Mouse (Mus musculus) hindbrain, embryonic 10.5 days (tissue): ENCODE results near the gene Hist2h2ab. TPM values are rescaled to one million over a fixed set of nuclear protein-coding genes. Genes with fewer than 3 reads are reported as not detected.
"Not testable (repeated sequence)": the region's sequence is repeated elsewhere in the genome, so short reads cannot be mapped to it uniquely, and the experiment has no call there.

Source experiments
- DNase-seq: peaks from one replicate; pipeline ENCODE4 v3.0.0-alpha.2; 2017; ENCODE audit warnings: low spot score
- H3K27ac ChIP-seq: fragments of 300-500 bp; sonication (generic); 2 replicates; pipeline ENCODE4 v1.5.1; 2016; ENCODE audit warnings: mild to moderate bottlenecking, moderate library complexity
- H3K27me3 ChIP-seq: fragments of 300-500 bp; sonication (generic); 2 replicates; pipeline ENCODE4 v1.6.1; 2016; ENCODE audit warnings: mild to moderate bottlenecking; ENCODE audit not compliant: poor library complexity, insufficient read depth, severe bottlenecking
- H3K36me3 ChIP-seq: fragments of 300-500 bp; sonication (generic); 2 replicates; pipeline ENCODE4 v1.6.1; 2016; ENCODE audit warnings: mild to moderate bottlenecking, moderate library complexity
- H3K4me1 ChIP-seq: fragments of 300-500 bp; sonication (generic); replicated peaks from 2 replicates; pipeline ENCODE4 v1.6.1; 2016; ENCODE audit warnings: mild to moderate bottlenecking
- H3K4me3 ChIP-seq: fragments of 300-500 bp; sonication (generic); 2 replicates; pipeline ENCODE4 v1.5.1; 2016; ENCODE audit warnings: mild to moderate bottlenecking, moderate library complexity
- H3K9me3 ChIP-seq: fragments of 300-500 bp; sonication (generic); 2 replicates; pipeline ENCODE4 v1.6.1; 2016; ENCODE audit warnings: mild to moderate bottlenecking, moderate library complexity
- WGBS: fragments of 180-500 bp; shearing (Covaris S2); methylation state at CpG from one replicate; pipeline ENCODE4 v1.1.7; 2016; 5-methylcytosine and 5-hydroxymethylcytosine counted together
- polyA plus RNA-seq: library from polyadenylated mRNA; unstranded; fragments of >200 nt; fragmentation: Nextera tagmentation; extraction: Ambion mirVana; gene quantifications from 2 replicates; pipeline ENCODE4 v1.2.1, GENCODE M21; 2016

Hist2h2ab gene
- polyA plus RNA-seq = not detected in 2 replicates

GRCm38 (mm10) chr3:96219661-96220130, at the start of gene Hist2h2ab, which contains the start of gene Bola1:
Hist2h2ab (plus strand) TSS chr3:96219865.
Bola1 (minus strand) TSS chr3:96219709.
- H3K9me3 ChIP-seq = no peaks in the 10 kb centered on the region
- DNase-seq = peak; percentile 75
- under 1% methylated on average over 37 of the region's 37 CpGs for WGBS
- peaks cover 55% of the 10 kb centered on the region for H3K4me1 ChIP-seq
- peak within 1 kb of the TSS; percentile 97 for H3K27ac ChIP-seq
- H3K27me3 ChIP-seq = peaks cover 4% of the 10 kb centered on the region; the same call in 1 of the 2 replicates
- H3K36me3 ChIP-seq = no peaks in the 10 kb centered on the region
- H3K4me3 ChIP-seq = peak within 1 kb of the TSS; percentile 68

- 0 out of 2 replicates have a peak overlapping the region, but pooled peaks have one; percentile 95 for H3K27ac ChIP-seq
- H3K4me3 ChIP-seq = peak overlapping the region; percentile 94; the same call in 1 of the 2 replicates
- no peaks in the 10 kb centered on the region for H3K27me3 ChIP-seq
- peaks cover 39% of the 10 kb centered on the region for H3K4me1 ChIP-seq
- no peak for DNase-seq
- no peaks in the 10 kb centered on the region for H3K9me3 ChIP-seq
- WGBS = 93% methylated on average over 4 of the region's 4 CpGs
- H3K36me3 ChIP-seq = peaks cover 39% of the 10 kb centered on the region
Measured at GRCm38 (mm10) chr3:96170276-96170675, 49.4 kb upstream of the Hist2h2ab start.

- H3K4me3 ChIP-seq = peak overlapping the region; percentile 94
- H3K4me1 ChIP-seq = peaks cover 39% of the 10 kb centered on the region
- no peaks in the 10 kb centered on the region for H3K9me3 ChIP-seq
- peak overlapping the region; percentile 95 for H3K27ac ChIP-seq
- H3K36me3 ChIP-seq = peaks cover 46% of the 10 kb centered on the region
- no peaks in the 10 kb centered on the region for H3K27me3 ChIP-seq
- 77% methylated on average over 10 of the region's 10 CpGs for WGBS
- DNase-seq = no peak
Measured at GRCm38 (mm10) chr3:96170976-96171545, 48.6 kb upstream of the Hist2h2ab start.

GRCm38 (mm10) chr3:96171583-96172196, 48.0 kb upstream of the Hist2h2ab start:
- Histone ChIP-seq H3K36me3 (peaks cover 52% of the 10 kb centered on the region), H3K27me3 (no peaks in the 10 kb centered on the region), H3K27ac (peak overlapping the region; percentile 95), H3K4me3 (peak overlapping the region; percentile 94), H3K4me1 (peaks cover 39% of the 10 kb centered on the region), H3K9me3 (no peaks in the 10 kb centered on the region)
- DNase-seq = no peak
- 25% methylated on average over 18 of the region's 18 CpGs for WGBS

GRCm38 (mm10) chr3:96172197-96173178, 47.2 kb upstream of the Hist2h2ab start, which contains the start of gene Sf3b4:
Sf3b4 (plus strand) TSS chr3:96172332.
- WGBS = under 1% methylated on average over 58 of the region's 58 CpGs
- Histone ChIP-seq H3K9me3 (no peaks in the 10 kb centered on the region), H3K27ac (peak within 1 kb of the TSS; percentile 95), H3K4me1 (peaks cover 39% of the 10 kb centered on the region), H3K4me3 (peak within 1 kb of the TSS; percentile 94), H3K27me3 (no peaks in the 10 kb centered on the region), H3K36me3 (peaks cover 59% of the 10 kb centered on the region)
- peak; percentile 98 for DNase-seq

- no peaks in the 10 kb centered on the region for H3K9me3 ChIP-seq
- 39% methylated on average over 7 of the region's 7 CpGs for WGBS
- no peaks in the 10 kb centered on the region for H3K27me3 ChIP-seq
- peaks cover 39% of the 10 kb centered on the region for H3K4me1 ChIP-seq
- H3K36me3 ChIP-seq = peaks cover 62% of the 10 kb centered on the region
- no peak for DNase-seq
- H3K4me3 ChIP-seq = peak overlapping the region; percentile 94
- peak overlapping the region; percentile 95 for H3K27ac ChIP-seq
Measured at GRCm38 (mm10) chr3:96173185-96173584, 46.5 kb upstream of the Hist2h2ab start.

- Histone ChIP-seq H3K4me3 (peak overlapping the region; percentile 29), H3K36me3 (peaks cover 64% of the 10 kb centered on the region), H3K4me1 (peaks cover 39% of the 10 kb centered on the region)
- H3K9me3 ChIP-seq, H3K27ac ChIP-seq, H3K27me3 ChIP-seq, DNase-seq: not testable (repeated sequence)
- WGBS = 81% methylated on average over 4 of the region's 4 CpGs
Measured at GRCm38 (mm10) chr3:96174042-96174441, 45.6 kb upstream of the Hist2h2ab start.

GRCm38 (mm10) chr3:96175251-96175650, 44.4 kb upstream of the Hist2h2ab start:
- WGBS = 98% methylated on average over 6 of the region's 6 CpGs
- no peaks in the 10 kb centered on the region for H3K9me3 ChIP-seq
- H3K4me3 ChIP-seq = no peak overlapping the region
- H3K27me3 ChIP-seq = no peaks in the 10 kb centered on the region
- no peak for DNase-seq
- peaks cover 37% of the 10 kb centered on the region for H3K4me1 ChIP-seq
- H3K27ac ChIP-seq = no peak overlapping the region
- peaks cover 59% of the 10 kb centered on the region for H3K36me3 ChIP-seq

GRCm38 (mm10) chr3:96178427-96178826, 41.2 kb upstream of the Hist2h2ab start:
- Histone ChIP-seq H3K4me3 (no peak overlapping the region), H3K36me3 (peaks cover 57% of the 10 kb centered on the region), H3K27me3 (no peaks in the 10 kb centered on the region), H3K27ac (no peak overlapping the region), H3K4me1 (peaks cover 40% of the 10 kb centered on the region), H3K9me3 (no peaks in the 10 kb centered on the region)
- DNase-seq = no peak
- WGBS = 90% methylated on average over 4 of the region's 4 CpGs

- H3K27me3 ChIP-seq = no peaks in the 10 kb centered on the region
- H3K36me3 ChIP-seq = peaks cover 53% of the 10 kb centered on the region
- H3K4me3 ChIP-seq = no peak overlapping the region
- no peaks in the 10 kb centered on the region for H3K9me3 ChIP-seq
- no peak for DNase-seq
- WGBS = 85% methylated on average over 2 of the region's 2 CpGs
- peaks cover 36% of the 10 kb centered on the region for H3K4me1 ChIP-seq
- no peak overlapping the region for H3K27ac ChIP-seq
Measured at GRCm38 (mm10) chr3:96178902-96179301, 40.8 kb upstream of the Hist2h2ab start.

GRCm38 (mm10) chr3:96179531-96179930, 40.1 kb upstream of the Hist2h2ab start:
- Histone ChIP-seq H3K9me3 (no peaks in the 10 kb centered on the region), H3K4me1 (peaks cover 29% of the 10 kb centered on the region), H3K4me3 (no peak overlapping the region), H3K27ac (no peak overlapping the region), H3K27me3 (no peaks in the 10 kb centered on the region), H3K36me3 (peaks cover 47% of the 10 kb centered on the region)
- 61% methylated on average over 4 of the region's 4 CpGs for WGBS
- no peak for DNase-seq

GRCm38 (mm10) chr3:96180727-96181477, 38.8 kb upstream of the Hist2h2ab start, which contains the start of gene Sv2a:
Sv2a (plus strand) TSS chr3:96181151.
- H3K27ac ChIP-seq = peak within 1 kb of the TSS; percentile 84

More at GRCm38 (mm10) chr3:96180727-96181477, 38.8 kb upstream of the Hist2h2ab start, which contains the start of gene Sv2a:
- peaks cover 40% of the 10 kb centered on the region for H3K36me3 ChIP-seq
- WGBS = 1% methylated on average over 19 of the region's 23 CpGs
- H3K9me3 ChIP-seq = no peaks in the 10 kb centered on the region
- peak within 1 kb of the TSS; percentile 64 for H3K4me3 ChIP-seq
- H3K4me1 ChIP-seq = peaks cover 25% of the 10 kb centered on the region
- H3K27me3 ChIP-seq = no peaks in the 10 kb centered on the region
- DNase-seq = no peak
